Mouse (Mus musculus) WW6 (cell line): Measurements from ENCODE around the gene Olfr680-ps1.
"Not testable (repeated sequence)": the region's sequence is repeated elsewhere in the genome, so short reads cannot be mapped to it uniquely, and the experiment has no call there.

Source experiments
- DNase-seq: peaks from one replicate; pipeline ENCODE4 v3.0.0-alpha.2; 2013; ENCODE audit warnings: low read depth, low spot score

Olfr680-ps1 gene

DNA sequence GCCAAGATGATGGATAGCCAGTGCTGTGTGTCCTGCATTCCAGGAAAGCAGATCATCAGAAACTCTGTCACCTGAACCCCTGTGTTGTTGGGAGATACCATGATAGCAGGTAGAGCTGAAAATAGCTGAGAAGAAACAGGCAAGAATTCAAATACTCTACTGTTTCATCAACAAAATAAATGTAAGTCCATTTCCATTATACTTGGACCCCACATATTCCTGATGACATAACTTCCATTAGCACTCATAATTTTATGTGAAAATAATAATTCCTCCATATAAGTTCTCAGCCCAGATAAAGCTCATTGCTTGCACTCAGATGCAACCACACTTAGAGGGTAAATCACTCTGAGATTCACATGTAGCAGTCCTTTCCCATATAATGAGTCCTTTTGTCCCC, at the start of gene Olfr680-ps1:
Gene Olfr680-ps1, minus strand, starts transcription at position 101 of the 400 bp plus-strand sequence.
- not testable (repeated sequence) for DNase-seq

GRCm38 (mm10) chr7:105141275-105141674, 48.7 kb upstream of the Olfr680-ps1 start:
- no peak for DNase-seq

DNA sequence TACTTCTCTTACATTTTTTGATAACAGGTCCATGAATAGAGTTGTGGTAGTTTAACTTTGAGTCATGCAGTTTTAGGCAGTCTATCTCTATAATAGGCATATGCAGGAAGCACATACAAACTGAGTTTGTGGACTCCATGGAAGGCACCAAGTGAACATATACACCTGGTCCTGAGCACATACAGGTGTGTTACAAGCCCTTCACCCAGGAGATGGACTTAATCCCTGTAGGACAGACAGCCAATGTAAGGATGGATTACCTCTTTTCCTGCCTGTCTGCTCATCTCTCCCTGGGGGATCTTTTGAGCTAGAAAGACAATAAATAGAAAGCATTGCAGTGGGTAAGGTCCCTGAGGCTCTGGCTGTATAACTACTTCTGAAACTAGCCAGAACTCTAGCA, 23.9 kb upstream of the Olfr680-ps1 start, which contains the start of gene Olfr681:
Gene Olfr681, plus strand, starts transcription at position 301 of the 400 bp plus-strand sequence.
- no peak for DNase-seq

DNA sequence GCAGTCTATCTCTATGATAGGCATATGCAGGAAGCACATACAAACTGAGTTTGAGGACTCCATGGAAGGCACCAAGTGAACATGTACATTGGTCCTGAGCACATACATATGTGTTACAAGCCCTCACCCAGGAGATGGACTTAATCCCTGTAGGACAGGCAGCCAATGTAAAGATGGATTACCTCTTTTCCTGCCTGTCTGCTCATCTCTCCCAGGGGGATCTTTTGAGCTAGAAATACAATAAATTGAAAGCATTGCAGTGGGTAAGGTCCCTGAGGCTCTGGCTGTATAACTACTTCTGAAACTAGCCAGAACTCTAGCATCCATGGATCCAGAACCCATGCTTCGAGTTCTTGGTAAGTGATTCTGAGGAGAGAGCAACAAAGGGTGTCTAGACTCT, 11.7 kb downstream of the Olfr680-ps1 start, which contains the start of gene Olfr679:
Gene Olfr679, plus strand, starts transcription at position 301 of the 400 bp plus-strand sequence.
- no peak for DNase-seq

DNA sequence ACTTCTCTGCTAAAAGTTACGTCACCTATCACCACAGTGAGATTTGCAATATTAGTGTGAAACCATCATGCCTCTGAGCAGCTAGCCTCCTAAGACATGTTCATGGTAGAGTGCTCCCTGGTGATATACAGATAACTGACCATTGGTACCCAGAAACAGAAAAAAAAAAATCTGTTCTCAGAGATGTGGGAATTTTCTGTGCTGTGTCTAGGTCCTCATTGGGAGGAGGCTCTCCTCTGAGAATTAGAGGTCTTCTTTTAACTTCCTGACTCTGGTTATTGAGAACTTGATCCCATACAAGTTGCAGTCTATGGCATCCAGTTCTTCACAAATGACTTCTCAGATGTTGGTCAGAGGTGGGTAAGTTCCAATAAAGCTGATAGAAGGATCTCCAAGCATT, 28.4 kb downstream of the Olfr680-ps1 start, which contains the start of gene Olfr678:
Gene Olfr678, plus strand, starts transcription at position 301 of the 400 bp plus-strand sequence.
- no peak for DNase-seq

GRCm38 (mm10) chr7:105058951-105059350, 33.7 kb downstream of the Olfr680-ps1 start:
- DNase-seq: no peak
